Mouse (Mus musculus): Measurements from ENCODE around the gene Slc7a6.

- no peak for TF ChIP-seq CTCF (IDR thresholded peaks at IDR 0.05; ENCODE audit: control insufficient read depth, insufficient read depth, insufficient replicate concordance, low read depth, low read length)
- no peak for TF ChIP-seq POLR2A (IDR thresholded peaks at IDR 0.05; ENCODE audit: control insufficient read depth, low read depth, low read length)
Measured at GRCm38 (mm10) chr8:106130505-106130904, 38.2 kb upstream of the Slc7a6 start.

All from testis, adult 2 months (tissue).